Mouse (Mus musculus): Measurements from ENCODE around the gene Ormdl2. TPM values are rescaled to one million over a fixed set of nuclear protein-coding genes. Genes with fewer than 3 reads are reported as not detected.

Gene Ormdl2
- polyA plus RNA-seq, 1 experiment from 2014 or later = 59.8 TPM

DNA sequence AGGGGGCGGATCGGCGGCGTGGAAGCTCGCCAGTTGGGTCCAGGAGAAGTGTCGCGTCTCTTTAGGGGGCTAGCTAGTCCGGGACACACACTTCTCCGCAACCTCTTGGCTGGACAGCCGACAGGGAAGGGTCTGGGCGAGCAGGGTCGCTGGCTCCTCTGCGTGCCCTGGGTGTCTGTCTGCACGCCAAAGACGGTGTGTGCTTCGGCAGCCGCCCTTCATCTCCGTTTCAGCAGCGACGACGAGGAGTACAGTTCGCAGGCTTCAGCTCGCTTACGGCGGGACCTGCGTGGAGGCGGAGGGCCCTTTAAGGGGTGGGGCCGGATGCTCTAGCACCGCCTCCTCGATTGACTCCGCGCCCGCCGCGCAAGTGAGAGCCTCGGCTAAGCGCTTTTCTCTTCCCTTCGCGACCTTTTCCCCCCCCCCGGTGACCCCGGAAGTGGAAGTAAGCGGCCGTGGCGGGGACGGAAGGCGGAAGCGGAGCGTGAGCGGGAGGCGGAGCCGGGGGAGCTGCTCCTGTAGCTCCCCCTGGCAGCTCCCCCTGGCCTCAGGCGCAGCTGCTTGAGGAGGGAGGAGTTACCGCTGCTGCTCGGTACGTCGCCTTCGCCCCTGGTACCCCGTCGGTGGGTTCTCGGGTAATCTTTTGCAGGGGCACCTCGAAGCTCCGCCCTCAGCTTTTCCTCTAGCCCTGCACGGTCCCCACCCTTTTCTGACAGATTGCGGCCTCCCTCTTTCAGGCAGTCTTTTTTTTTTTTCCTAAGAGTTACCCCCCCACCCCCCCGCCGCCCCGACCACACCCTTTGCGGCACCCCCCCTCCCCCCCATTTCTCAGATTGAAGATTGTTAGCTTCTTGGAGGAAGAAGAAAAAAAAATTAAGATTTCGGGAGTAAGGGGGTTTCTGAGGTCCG, 16.1 kb downstream of the Ormdl2 start:
- Histone ChIP-seq H3K9ac (replicated peaks; ENCODE audit: low read depth) (peak overlapping the region; percentile 57), H3K4me2 (replicated peaks; ENCODE audit: low read depth, low read length) (peak overlapping the region; percentile 79), H3K36me3 (ENCODE audit: insufficient read depth, low read length) (peaks cover 7% of the 10 kb centered on the region; the same call in 1 of the 2 replicates), H3K4me1 (ENCODE audit: insufficient read depth, low read depth, low read length) (peaks cover 33% of the 10 kb centered on the region), H3K4me3 (ENCODE audit: low read depth, low read length) (peak overlapping the region; percentile 73), H3K27me3 (replicated peaks; ENCODE audit: insufficient read depth, low read length) (no peaks in the 10 kb centered on the region), H3K9me3 (ENCODE audit: low read length) (no peaks in the 10 kb centered on the region), H3K27ac (ENCODE audit: low read length) (peak overlapping the region; percentile 91)
- under 1% methylated on average over 60 of the region's 70 CpGs for WGBS
- ATAC-seq = peak; percentile 94
- DNase-seq (ENCODE audit: low spot score) = peak; percentile 99
- TF ChIP-seq EP300 (IDR thresholded peaks at IDR 0.05) (no peak), CTCF (IDR thresholded peaks at IDR 0.05) (peak; percentile 54)

DNA sequence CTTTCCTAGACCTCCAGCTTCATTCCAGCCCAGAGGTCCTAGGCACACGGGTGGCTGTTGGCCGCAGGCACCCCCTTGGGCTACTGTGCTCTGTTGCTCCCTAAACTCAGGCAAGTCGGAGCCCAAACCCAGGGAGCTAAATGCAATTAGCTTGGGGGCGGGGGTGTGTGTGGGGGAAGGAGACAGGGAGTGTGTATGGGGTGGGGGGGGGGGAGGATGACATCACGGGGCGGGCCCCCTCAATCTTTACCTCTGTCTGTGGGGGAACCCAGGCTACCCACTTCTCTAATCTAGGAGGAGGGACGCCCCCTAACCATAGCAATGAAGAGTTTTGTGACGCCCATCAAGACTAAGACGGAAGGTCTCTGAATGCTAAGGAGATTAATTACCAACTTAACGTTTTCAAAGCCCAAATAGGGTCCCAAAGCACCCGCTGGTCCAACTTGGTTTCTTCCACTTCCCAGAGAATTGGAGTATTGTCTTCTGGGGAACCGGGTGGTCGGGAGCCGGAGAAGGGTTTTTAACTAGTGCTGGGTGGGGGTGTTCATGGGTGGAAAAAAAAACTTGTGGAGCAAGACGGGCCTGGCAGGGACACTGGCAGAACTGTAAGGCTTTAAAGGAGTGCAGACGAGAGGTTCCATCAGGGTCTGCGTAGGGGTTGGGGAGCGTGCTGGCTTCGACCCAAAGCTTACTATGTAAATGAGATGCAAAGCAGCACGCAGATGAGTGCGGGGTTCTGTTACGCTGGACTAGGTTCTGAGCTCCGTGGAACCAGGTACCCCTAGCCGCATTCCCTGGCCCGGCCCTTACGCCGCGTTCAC, 17.0 kb downstream of the Ormdl2 start, which contains the start of gene Tmem198b:
Gene Tmem198b, minus strand, starts transcription at position 100 of the 821 bp plus-strand sequence.
- Histone ChIP-seq H3K4me2 (replicated peaks; ENCODE audit: low read depth, low read length) (peak within 1 kb of the TSS; percentile 79), H3K4me3 (ENCODE audit: low read depth, low read length) (peak within 1 kb of the TSS; percentile 73), H3K4me1 (ENCODE audit: insufficient read depth, low read depth, low read length) (peaks cover 33% of the 10 kb centered on the region), H3K27me3 (replicated peaks; ENCODE audit: insufficient read depth, low read length) (no peaks in the 10 kb centered on the region), H3K9ac (replicated peaks; ENCODE audit: low read depth) (peak within 1 kb of the TSS; percentile 57), H3K36me3 (ENCODE audit: insufficient read depth, low read length) (peaks cover 10% of the 10 kb centered on the region; the same call in 1 of the 2 replicates), H3K27ac (ENCODE audit: low read length) (peak within 1 kb of the TSS; percentile 91), H3K9me3 (ENCODE audit: low read length) (no peaks in the 10 kb centered on the region)
- ATAC-seq = peak; percentile 53
- DNase-seq (ENCODE audit: low spot score) = peak; percentile 77
- 0% methylated on average over 24 of the region's 28 CpGs for WGBS
- TF ChIP-seq CTCF (IDR thresholded peaks at IDR 0.05) = no peak
- TF ChIP-seq EP300 (IDR thresholded peaks at IDR 0.05) = peak; percentile 46; the same call in 1 of the 2 replicates

DNA sequence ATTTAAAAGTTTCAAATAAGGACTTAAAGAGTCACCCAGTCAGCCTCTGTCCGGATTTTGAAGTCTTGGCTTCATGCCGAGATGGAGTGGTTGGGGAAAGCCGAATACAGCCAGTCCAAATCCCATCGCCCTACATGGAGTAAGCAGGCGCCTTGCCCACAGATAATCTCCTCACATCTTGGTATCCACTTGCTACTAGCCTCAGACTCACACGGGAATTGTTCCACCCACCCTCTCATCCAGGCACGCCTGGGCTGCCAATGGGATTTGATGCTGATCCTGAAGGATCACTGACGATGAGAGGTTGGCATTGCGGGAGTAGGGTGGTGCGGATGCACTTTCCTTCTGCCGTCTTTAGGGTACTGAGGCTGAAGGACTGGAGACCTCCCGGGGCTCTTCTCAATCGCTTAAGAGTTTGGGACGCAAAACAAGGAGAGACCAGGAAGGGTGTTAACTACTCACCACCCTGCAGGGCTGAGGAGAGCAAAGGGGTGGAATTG, 17.6 kb downstream of the Ormdl2 start, which contains the start of gene Dnajc14:
Gene Dnajc14, plus strand, starts transcription at position 292 of the 500 bp plus-strand sequence.
- peaks cover 31% of the 10 kb centered on the region for H3K4me1 ChIP-seq (ENCODE audit: insufficient read depth, low read depth, low read length)
- H3K9me3 ChIP-seq (ENCODE audit: low read length) = no peaks in the 10 kb centered on the region
- peak within 1 kb of the TSS; percentile 91 for H3K27ac ChIP-seq (ENCODE audit: low read length)
- TF ChIP-seq EP300 (IDR thresholded peaks at IDR 0.05) (no peak), CTCF (IDR thresholded peaks at IDR 0.05) (no peak)
- DNase-seq (ENCODE audit: low spot score) (peak; percentile 75), ATAC-seq (peak; percentile 5)
- H3K36me3 ChIP-seq (ENCODE audit: insufficient read depth, low read length) = peaks cover 10% of the 10 kb centered on the region; the same call in 1 of the 2 replicates
- peak within 1 kb of the TSS; percentile 57 for H3K9ac ChIP-seq (replicated peaks; ENCODE audit: low read depth)
- no peaks in the 10 kb centered on the region for H3K27me3 ChIP-seq (replicated peaks; ENCODE audit: insufficient read depth, low read length)
- WGBS = under 1% methylated on average over 14 of the region's 14 CpGs
- H3K4me2 ChIP-seq (replicated peaks; ENCODE audit: low read depth, low read length) = peak within 1 kb of the TSS; percentile 79
- peak within 1 kb of the TSS; percentile 73 for H3K4me3 ChIP-seq (ENCODE audit: low read depth, low read length)

DNA sequence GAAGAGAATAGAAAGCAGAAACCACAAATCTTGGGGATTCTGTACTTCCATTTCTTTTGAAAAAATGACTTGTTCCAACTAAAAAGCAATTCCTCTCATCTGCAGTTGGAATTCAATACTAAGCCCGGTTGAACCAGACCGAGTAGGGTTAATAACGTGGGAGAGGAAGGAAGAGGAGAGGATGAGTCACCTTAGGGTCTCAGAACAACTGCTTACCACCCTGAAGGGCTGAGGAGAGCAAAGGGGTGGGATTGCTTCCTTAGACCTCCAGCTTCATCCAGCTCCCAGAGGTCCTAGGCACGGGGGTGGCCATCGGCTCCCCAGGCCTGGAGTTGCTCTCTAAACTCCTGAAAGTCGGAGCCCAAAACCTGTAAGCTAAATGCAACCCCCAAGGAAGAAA, 18.1 kb downstream of the Ormdl2 start:
- Histone ChIP-seq H3K4me3 (ENCODE audit: low read depth, low read length) (peak overlapping the region; percentile 73), H3K27me3 (replicated peaks; ENCODE audit: insufficient read depth, low read length) (no peaks in the 10 kb centered on the region), H3K27ac (ENCODE audit: low read length) (peak overlapping the region; percentile 91), H3K9ac (replicated peaks; ENCODE audit: low read depth) (peak overlapping the region; percentile 57), H3K9me3 (ENCODE audit: low read length) (no peaks in the 10 kb centered on the region), H3K4me2 (replicated peaks; ENCODE audit: low read depth, low read length) (peak overlapping the region; percentile 79), H3K4me1 (ENCODE audit: insufficient read depth, low read depth, low read length) (peaks cover 27% of the 10 kb centered on the region), H3K36me3 (ENCODE audit: insufficient read depth, low read length) (peaks cover 10% of the 10 kb centered on the region; the same call in 1 of the 2 replicates)
- WGBS = 6% methylated on average over 6 of the region's 6 CpGs
- ATAC-seq (no peak), DNase-seq (ENCODE audit: low spot score) (no peak)
- TF ChIP-seq CTCF (IDR thresholded peaks at IDR 0.05) (no peak), EP300 (IDR thresholded peaks at IDR 0.05) (no peak)

DNA sequence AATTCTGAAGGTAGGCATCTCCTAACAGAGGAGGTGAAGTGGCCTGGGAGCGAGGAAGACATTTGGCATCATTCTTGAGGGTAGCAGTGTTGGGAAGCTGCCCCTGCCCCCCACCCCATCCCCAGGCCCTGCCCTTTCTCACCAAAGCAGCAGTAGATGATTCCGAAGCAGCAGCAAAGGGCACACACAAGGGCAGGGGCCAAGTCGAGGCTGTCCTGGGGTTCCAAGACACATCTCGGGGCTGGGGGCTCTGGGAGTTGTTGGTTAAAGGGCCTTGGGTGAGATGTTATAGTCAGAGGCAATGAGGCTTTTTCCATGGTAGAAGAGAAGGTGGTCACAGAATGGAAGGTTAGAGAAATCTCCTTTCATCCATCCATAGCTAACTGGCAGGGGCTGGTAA, 18.5 kb downstream of the Ormdl2 start:
- Histone ChIP-seq H3K4me3 (ENCODE audit: low read depth, low read length) (peak overlapping the region; percentile 73; the same call in 1 of the 2 replicates), H3K4me2 (replicated peaks; ENCODE audit: low read depth, low read length) (peak overlapping the region; percentile 79), H3K9ac (replicated peaks; ENCODE audit: low read depth) (no peak overlapping the region), H3K36me3 (ENCODE audit: insufficient read depth, low read length) (peaks cover 10% of the 10 kb centered on the region; the same call in 1 of the 2 replicates), H3K4me1 (ENCODE audit: insufficient read depth, low read depth, low read length) (peaks cover 27% of the 10 kb centered on the region), H3K27ac (ENCODE audit: low read length) (no peak overlapping the region), H3K9me3 (ENCODE audit: low read length) (no peaks in the 10 kb centered on the region), H3K27me3 (replicated peaks; ENCODE audit: insufficient read depth, low read length) (no peaks in the 10 kb centered on the region)
- ATAC-seq (no peak), DNase-seq (ENCODE audit: low spot score) (no peak)
- 57% methylated on average over 4 of the region's 4 CpGs for WGBS
- TF ChIP-seq EP300 (IDR thresholded peaks at IDR 0.05) (no peak), CTCF (IDR thresholded peaks at IDR 0.05) (no peak)

Data from lung, postnatal 0 days (tissue).